Mouse (Mus musculus) lung, postnatal 36 days (tissue): ENCODE data around the gene Timeless.
"Not testable (repeated sequence)": the region's sequence is repeated elsewhere in the genome, so short reads cannot be mapped to it uniquely, and the experiment has no call there.

ENCODE experiments used
- DNase-seq: peaks from one replicate; pipeline ENCODE4 v3.0.0; 2022; ENCODE audit warnings: mixed read lengths

The Timeless gene

DNA sequence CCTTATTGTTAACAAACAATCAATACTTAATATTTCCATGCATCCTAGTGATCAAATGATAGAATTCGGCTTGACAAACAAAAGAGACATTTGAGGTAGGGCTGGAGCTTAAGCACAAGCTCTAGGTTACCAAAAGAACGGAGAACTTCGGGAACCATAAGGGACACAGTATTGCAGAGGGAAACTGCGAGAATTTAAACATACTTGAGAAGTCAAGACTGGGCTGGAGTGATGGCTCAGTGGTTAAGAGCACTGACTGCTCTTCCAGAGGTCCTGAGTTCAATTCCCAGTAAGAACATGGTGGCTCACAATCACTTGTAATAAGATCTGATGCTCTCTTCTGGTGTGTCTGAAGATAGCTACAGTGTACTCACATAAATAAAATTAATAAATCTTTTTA lies 17.8 kb upstream of the Timeless start:
- DNase-seq: not testable (repeated sequence)

GRCm38 (mm10) chr10:128214981-128215380 lies 16.9 kb upstream of the Timeless start:
- no peak for DNase-seq

- no peak for DNase-seq
These were observed 13.3 kb upstream of the Timeless start for GRCm38 (mm10) chr10:128218387-128219117.

- peak; percentile 17 for DNase-seq
These were observed 10.2 kb upstream of the Timeless start for GRCm38 (mm10) chr10:128221533-128222286.

- DNase-seq: no peak
These were observed 6.8 kb upstream of the Timeless start for GRCm38 (mm10) chr10:128225064-128225463.

- no peak for DNase-seq
These were observed 6.3 kb upstream of the Timeless start, which contains the start of gene Mip for GRCm38 (mm10) chr10:128225538-128225937. Mip (plus strand) TSS chr10:128225838.

DNA sequence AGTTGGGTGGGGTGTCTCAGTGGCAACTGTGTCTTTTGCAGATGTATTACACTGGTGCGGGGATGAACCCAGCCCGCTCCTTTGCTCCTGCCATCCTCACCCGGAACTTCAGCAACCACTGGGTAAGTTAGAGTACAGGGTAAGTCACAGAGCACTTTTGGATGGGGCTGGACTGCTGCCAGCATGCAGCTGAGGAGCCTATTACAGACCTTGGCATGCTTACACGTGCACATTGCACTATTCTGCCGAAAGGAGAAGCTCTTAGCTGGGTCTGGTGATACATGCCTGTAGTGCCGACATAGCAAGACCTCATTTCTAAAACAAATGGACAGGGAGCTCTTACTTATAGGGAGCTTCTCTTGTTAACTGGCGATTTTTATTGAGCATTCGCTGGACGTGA lies 4.3 kb upstream of the Timeless start:
- DNase-seq: no peak

- no peak for DNase-seq
These were observed 3.9 kb upstream of the Timeless start for GRCm38 (mm10) chr10:128228009-128228408.

GRCm38 (mm10) chr10:128230582-128230981 lies 1.3 kb upstream of the Timeless start:
- DNase-seq: no peak

DNA sequence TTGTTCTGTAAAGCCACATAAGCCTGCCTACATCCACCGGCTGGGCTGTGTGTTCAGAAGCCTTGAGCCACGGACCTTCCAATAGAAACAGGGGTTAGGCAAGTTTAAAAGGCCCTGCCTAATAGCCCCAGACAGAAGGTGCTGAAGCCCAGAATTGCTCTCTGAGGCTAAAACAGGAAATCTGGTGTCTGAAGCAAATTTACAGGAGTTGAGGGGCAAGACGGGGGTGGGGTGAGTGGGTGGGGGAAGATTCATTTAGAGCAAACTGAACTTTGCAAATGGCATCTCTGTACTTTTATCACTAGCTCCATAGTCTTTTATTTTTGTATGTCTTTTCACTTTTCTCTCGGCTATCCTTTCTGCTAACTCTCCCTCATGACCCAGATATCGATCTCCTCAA lies 719 bp upstream of the Timeless start:
- DNase-seq: no peak

DNA sequence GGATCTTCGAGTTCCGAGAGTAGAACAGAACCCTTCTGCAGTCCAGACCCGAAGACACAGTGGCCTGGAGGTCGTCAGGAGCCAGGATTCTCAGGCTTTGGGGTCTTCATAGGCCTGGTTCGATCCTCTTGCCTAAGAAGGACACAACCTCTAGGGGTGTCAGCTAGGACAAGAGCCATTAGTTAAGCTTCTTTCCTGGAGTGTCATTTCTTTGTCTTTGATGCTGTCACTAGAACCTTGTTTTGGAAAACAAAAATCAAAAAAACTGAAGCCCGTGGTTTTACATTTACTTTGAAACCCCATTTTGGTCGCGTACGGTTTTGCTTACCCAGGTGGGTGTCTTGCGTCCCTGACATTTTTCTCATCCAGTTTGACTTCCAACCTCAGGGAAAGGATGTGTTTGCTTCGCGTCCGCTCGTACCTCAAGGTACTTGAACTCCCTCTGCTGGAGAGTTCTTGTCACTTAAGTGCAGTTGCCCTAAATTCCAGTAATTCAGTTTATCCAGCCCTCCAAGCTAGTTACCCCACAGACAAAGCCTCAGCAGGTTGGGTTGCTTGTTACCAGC lies 638 bp downstream of the Timeless start:
- DNase-seq: peak; percentile 89

DNA sequence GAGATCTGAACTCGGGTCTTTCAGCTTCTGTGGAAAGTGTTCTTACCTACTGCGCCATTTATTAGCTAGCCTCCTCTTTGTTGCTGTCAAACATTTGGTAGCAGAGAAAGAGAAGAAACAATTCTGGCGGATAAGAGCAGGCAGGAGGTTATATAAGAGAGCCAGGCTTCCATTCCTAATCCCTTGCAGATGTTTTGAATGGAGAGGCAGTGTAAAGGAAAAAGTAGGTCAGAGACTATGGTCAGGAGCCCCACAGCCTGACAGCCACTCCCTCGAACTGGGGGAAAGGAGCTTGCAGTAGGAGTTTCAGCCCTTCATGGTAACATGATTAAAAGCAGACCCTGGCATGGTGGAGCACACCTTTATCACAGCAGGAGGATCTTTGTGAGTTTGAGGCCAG lies 4.5 kb downstream of the Timeless start:
- DNase-seq: no peak

DNA sequence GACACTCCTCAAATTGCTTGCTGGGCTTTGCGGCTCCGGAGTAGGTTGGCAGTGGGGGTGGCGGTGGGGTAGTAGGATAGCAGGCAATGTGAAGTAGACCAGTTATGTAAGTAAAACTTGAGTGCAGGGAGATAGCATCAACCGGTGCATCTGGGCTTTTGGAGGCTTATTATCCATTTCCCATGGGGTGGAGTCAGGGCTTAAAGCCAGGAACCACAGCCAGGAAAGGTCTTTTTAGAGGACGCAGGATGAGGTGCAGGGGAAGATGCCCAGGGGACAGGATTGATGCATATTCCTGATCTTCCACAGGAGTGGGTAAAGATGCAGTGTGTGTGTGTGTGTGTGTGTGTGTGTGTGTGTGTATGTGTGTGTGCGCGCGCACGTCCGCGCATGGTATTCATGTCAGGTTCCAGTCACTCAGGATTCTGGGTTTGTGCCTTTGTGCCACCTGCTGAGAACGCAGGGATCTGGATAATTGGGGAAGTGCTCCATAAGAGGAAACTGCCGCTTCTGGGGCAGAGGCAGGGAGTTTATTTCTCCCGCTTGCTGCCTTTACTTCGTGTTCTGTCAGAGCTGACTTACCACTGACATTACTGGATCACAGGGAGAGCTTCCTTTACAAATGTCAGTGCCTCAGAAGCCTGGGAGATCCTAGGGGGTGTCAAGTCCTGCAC lies 6.1 kb downstream of the Timeless start:
- peak; percentile 13 for DNase-seq

GRCm38 (mm10) chr10:128239140-128239539 lies 7.3 kb downstream of the Timeless start:
- no peak for DNase-seq

GRCm38 (mm10) chr10:128240131-128240530 lies 8.3 kb downstream of the Timeless start:
- no peak for DNase-seq

GRCm38 (mm10) chr10:128243252-128243651 lies 11.4 kb downstream of the Timeless start:
- no peak for DNase-seq

- DNase-seq: no peak
These were observed 12.3 kb downstream of the Timeless start for GRCm38 (mm10) chr10:128244121-128244520.

- DNase-seq: peak; percentile 73
These were observed 15.3 kb downstream of the Timeless start for GRCm38 (mm10) chr10:128247020-128247732.

GRCm38 (mm10) chr10:128250565-128250964 lies 18.7 kb downstream of the Timeless start:
- DNase-seq: no peak

DNA sequence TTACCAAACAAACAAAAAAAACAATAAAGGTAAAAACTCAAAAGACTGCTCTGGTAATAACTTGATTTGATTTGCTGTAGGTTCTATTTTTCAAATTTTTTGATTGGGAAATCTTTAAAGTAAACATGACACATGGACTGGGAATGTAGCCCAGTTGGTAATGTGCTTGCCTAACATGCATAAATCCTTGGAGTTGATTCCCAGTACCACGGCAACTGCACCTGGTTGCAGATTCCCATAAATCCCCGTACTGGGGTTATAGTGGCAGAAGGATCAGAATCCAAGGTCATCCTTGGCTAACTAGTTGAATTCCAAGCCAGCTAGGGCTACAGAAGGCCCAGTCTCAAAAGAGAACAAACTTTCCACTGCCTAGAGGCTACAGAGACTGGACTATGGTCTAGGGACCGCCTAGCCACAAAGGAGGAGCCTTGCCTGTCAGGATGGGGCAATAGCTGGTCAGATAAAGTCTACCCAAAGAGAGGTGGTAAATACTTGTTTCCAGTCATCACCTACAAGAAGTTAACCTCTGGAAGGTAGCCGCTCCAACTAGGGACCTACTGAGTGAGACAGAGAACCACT lies 21.9 kb downstream of the Timeless start, which contains the start of gene Apon:
Gene Apon (plus strand): TSS at position 420 of the 579 bp plus-strand sequence.
- peak; percentile 42 for DNase-seq

DNA sequence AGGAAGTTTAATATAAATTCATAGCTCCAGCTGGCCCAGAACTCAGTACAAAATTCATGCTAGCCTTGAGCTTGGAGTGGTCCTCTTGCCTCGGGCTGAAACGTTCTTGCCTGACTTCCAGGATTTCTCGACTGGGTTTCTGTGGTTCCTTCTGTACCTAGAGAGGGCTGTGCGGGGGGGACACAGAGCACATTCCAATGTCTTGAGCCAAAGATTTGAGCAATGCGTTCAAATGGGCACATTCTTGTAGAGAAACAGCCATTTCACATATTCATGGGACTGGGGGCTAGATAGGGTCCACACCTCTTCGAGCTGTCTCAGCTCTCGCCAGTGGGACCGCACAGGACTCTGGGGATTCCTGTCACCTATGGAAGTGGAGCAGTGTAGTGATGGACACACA lies 24.1 kb downstream of the Timeless start:
- DNase-seq: no peak

DNA sequence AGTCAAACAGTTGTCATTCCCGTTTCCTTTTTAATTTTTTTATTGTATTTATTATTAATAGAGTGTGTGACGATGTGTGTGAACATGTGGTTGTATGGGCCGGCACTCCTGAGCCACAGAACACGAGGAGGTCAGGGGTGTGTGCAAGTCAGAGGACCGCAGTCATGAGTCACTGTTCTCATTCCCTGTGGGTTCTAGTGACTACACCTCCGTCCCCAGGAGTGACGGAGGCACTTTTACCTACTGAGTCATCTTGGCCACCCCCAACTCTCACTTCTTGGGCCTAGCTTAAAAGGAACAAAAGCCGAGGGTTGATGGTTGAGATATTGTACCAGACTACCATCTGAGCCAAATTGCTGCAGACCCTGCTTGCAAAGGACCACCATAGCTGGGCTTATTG lies 24.5 kb downstream of the Timeless start:
- no peak for DNase-seq
